Mouse (Mus musculus): ENCODE measurements around the gene Pax6.

- TF ChIP-seq CTCF (IDR thresholded peaks at IDR 0.05; ENCODE audit: borderline replicate concordance, extremely low read depth, insufficient read depth, insufficient read length), result no peak
- no peak for TF ChIP-seq POLR2A (IDR thresholded peaks at IDR 0.05; ENCODE audit: borderline replicate concordance, extremely low read depth, insufficient read depth, insufficient read length, poor library complexity, severe bottlenecking)
These were observed 6.6 kb upstream of the Pax6 start for GRCm38 (mm10) chr2:105662121-105662520.

All from brain, embryonic 14.5 days (tissue).